Mouse (Mus musculus): ENCODE results near the gene Swi5.
A peak's percentile ranks its signal among the peaks of the same experiment; 100 is the strongest.

DNA sequence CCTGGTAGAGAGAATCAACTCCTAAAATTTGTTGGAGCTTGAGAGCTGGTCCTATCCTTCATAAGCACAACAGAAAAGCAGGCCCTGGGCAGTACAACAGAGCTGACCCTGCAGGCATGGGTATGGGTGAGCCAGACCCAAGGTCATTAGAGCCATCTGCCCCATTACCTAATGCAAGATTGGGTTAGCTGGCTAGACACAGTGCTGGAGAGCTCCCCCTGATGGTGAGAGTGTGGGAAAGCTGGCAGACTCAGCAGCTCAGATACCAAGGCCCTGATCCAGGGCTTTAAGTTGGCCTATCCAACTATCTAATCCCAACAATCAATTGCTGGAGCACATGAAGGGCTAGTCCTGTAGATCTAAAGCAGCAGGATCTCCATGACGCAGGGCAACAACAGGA lies 5.1 kb downstream of the Swi5 start:
- TF ChIP-seq CTCF (IDR thresholded peaks at IDR 0.05; ENCODE audit: low read depth, low read length) (peak; percentile 66; the same call in 1 of the 2 replicates), GATA1 (IDR thresholded peaks at IDR 0.05; ENCODE audit: borderline replicate concordance, low read length) (no peak), POLR2AphosphoS5 (IDR thresholded peaks at IDR 0.05; ENCODE audit: insufficient replicate concordance, low read depth, low read length) (no peak), TAL1 (conservative IDR thresholded peaks at IDR 0.05; ENCODE audit: low read depth, low read length) (no peak), GATA2 (IDR thresholded peaks at IDR 0.05; ENCODE audit: borderline replicate concordance, low read depth, low read length) (no peak)
